Mouse (Mus musculus) B cell, adult 2 months (primary cell): ENCODE data around the gene Krt84.
A peak's percentile ranks its signal among the peaks of the same experiment; 100 is the strongest.

Experiments
- DNase-seq, 2 experiments: peaks; one replicate each; pipeline ENCODE4 v3.0.0; 2022

The Krt84 gene

GRCm38 (mm10) chr15:101494203-101494602 is 38.4 kb downstream of the Krt84 start:
- DNase-seq: no peak

- DNase-seq: no peak
Observed at GRCm38 (mm10) chr15:101493713-101494112, 38.9 kb downstream of the Krt84 start.

DNA sequence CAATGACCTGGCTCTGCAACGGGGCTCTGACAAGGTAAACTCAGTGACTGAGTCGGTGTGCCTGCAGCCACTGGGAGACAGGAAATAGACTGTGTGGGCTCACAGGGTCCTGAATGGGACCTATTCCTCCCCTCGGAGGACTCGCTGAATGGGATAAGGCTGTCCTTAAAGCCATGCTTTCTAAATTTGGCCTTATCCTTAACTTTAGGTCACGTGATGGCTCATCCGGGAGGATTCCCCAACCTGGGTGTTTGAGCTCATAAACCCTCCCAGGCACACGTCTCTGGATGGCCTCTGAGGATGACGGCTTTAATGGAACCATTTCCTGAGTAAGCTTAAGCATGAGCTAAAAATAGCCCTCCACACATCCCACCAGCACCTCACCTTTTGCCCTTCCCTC is 39.9 kb downstream of the Krt84 start:
- DNase-seq: no peak

DNA sequence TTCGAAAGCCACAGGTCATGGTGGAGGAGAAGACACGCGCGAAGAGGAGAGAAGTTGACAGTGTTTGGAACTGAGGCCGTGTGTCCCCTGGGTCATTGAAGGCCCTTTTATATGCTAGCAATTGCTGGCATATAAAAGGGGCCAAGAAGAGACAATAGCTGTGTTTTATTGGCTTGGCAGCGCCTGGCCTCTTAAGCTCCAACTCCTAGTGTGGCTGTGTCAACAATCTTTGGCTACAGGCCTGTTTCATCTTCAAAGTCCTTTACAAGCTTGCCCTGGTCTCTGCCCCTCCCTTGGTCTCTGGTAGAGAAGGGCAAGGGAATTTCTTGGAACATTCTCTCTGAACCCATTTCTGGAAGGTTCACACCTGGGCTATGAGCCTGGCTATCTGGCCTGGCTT is 41.2 kb downstream of the Krt84 start, which contains the start of gene Krt83:
Krt83 (minus strand) TSS at position 82 of the 400 bp plus-strand sequence.
- no peak for DNase-seq

GRCm38 (mm10) chr15:101485911-101486635 is 46.5 kb downstream of the Krt84 start:
- DNase-seq: no peak

DNA sequence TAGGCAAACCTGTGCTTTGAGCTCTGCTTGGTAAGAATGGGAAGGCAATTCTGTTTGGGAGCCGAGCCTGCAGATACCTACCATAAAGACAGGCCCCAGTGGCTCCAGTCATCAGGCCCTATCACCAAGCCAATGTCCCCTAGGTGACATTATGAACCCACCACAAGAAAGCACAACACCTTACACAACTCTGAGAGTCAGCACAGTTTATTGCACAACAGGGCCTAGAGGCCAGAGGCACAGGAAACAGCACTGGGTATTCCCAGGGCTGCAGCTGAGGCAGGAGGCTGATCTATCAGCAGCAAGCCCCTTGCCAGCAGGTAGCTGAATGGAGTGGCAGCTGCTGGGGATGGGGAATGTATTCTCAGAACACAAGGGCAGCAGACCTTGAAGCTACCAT is 47.7 kb downstream of the Krt84 start:
- DNase-seq: no peak

GRCm38 (mm10) chr15:101483646-101484045 is 49.0 kb downstream of the Krt84 start:
- DNase-seq: no peak

DNA sequence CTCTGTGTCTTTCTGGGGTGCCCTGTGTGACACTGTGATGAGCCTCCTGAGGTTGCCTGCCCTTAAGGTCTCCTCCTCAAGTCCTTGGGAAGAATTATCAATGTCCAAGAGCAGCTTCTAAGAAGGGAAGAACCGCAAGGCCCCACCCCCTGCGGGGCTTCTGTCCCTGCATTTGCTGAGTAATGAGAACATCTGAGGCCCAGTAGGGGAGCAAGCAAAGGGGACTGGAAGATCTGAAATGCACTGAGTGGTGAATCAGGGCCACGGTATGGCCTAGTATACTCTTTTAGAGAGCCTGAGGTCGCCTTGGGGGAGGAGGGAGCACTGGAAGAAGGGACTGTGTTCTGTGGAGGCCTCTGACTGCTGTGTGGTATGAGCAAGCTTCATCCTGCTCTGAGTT is 50.6 kb downstream of the Krt84 start:
- DNase-seq: no peak

DNA sequence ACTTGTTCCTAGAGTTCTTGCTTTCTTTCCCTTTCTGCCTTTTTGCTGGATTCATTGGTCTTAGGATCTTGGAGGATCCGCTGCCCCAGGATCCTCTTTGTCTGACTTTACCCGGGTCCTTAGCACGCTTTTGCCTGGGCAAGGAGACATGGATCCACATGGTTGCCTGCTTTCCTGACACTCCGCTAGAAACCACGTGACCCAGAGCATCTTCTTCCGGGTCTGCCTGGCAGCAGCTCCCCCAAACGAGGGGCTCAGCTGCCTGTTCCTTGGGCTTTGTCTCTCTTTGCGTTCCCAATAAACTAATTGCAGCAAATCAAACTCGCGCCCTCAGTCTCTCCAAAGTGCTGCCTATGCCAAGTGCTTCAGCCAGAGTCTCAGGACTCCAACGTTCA is 53.0 kb downstream of the Krt84 start:
- DNase-seq: no peak

DNA sequence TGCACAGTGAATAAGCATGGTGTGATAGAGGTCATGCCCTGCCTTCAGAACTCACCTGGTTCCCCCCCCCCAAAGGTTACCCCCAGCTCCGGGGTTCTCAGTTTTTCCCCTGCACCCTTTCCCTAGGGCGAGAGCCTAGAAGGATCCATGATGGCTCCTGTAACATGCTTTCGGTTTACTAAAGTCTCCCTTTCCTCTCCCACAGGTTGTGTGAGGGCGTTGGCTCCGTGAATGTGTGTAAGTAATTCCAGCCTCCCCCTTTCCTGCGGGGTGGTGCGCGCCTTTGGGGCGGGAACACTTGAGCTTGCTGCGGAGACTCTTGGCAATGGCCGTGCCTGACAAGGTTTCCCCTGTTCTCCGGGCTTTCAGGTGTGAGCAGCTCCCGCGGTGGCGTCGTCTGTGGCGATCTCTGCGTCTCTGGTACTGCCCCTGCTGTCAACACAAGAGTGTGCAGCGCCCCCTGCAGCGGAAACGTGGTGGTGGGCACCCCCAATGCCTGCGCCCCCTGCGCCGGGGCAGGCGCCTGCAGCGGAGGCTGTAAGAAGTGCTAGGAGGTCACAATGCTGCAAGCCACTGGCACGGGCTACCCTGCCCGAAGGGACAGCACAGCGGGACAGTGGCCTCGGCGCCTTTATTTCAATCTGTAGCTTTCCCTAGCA is 53.5 kb downstream of the Krt84 start:
- DNase-seq: peak; percentile 24 to 37
